Mouse (Mus musculus) midbrain, postnatal 0 days (tissue): ENCODE measurements at regions not wholly inside any gene's neighbourhood (a gene's known extent, or its start where the extent isn't known, plus 50 kb on each side); places are given as distances from the start of the nearest gene placed in this dataset.

Experiments
- ATAC-seq: fragments of 200-750 bp; cut with Nextera tagmentation; 2 replicates; pipeline ENCODE4 v1.8.0; 2017; ENCODE audit warnings: moderate number of reproducible peaks, mild to moderate bottlenecking, moderate TSS enrichment, moderate library complexity; ENCODE audit not compliant: low FRiP score
- DNase-seq: peaks from one replicate; pipeline ENCODE4 v3.0.0-alpha.2; 2015; ENCODE audit warnings: low spot score
- H3K27ac ChIP-seq: fragments of 300-500 bp; sonication (generic); 2 replicates; pipeline ENCODE4 v1.5.1; 2014; ENCODE audit warnings: low read depth, mild to moderate bottlenecking, low read length, mixed read lengths
- H3K27me3 ChIP-seq: fragments of 300-500 bp; sonication (generic); 2 replicates; pipeline ENCODE4 v1.6.1; 2014; ENCODE audit warnings: low read length, control low read depth, mixed read lengths; ENCODE audit not compliant: insufficient read depth
- H3K36me3 ChIP-seq: fragments of 300-500 bp; sonication (generic); 2 replicates; pipeline ENCODE4 v1.6.1; 2014; ENCODE audit warnings: low read length, control low read depth, mixed read lengths; ENCODE audit not compliant: insufficient read depth
- H3K4me1 ChIP-seq: fragments of 300-500 bp; sonication (generic); 2 replicates; pipeline ENCODE4 v1.6.1; 2014; ENCODE audit warnings: mild to moderate bottlenecking, control low read depth, antibody characterized with exemption, low read length, mixed read lengths; ENCODE audit not compliant: insufficient read depth
- H3K4me2 ChIP-seq: fragments of 300-500 bp; sonication (generic); 2 replicates; pipeline ENCODE4 v1.6.1; 2014; ENCODE audit warnings: low read depth, mild to moderate bottlenecking, low read length, mixed read lengths; ENCODE audit not compliant: poor library complexity, severe bottlenecking
- H3K4me3 ChIP-seq: fragments of 300-500 bp; sonication (generic); 2 replicates; pipeline ENCODE4 v1.5.1; 2014; ENCODE audit warnings: low read depth, mild to moderate bottlenecking, low read length, moderate library complexity
- H3K9ac ChIP-seq: fragments of 300-500 bp; sonication (generic); replicated peaks from 2 replicates; pipeline ENCODE4 v1.6.1; 2014; ENCODE audit warnings: mild to moderate bottlenecking, low read length, moderate library complexity, mixed read lengths; ENCODE audit not compliant: poor library complexity, severe bottlenecking
- H3K9me3 ChIP-seq: fragments of 300-500 bp; sonication (generic); 2 replicates; pipeline ENCODE4 v1.6.1; 2016; ENCODE audit warnings: low read length, control low read depth
- CTCF ChIP-seq: IDR thresholded peaks from 2 replicates; pipeline ENCODE4 v1.5.1; 2016; ENCODE audit warnings: antibody characterized with exemption, mild to moderate bottlenecking
- WGBS: fragments of 180-500 bp; shearing (Covaris S2); extraction: QIAGEN DNeasy Blood & Tissue Kit; methylation state at CpG from one replicate; pipeline ENCODE4 v1.1.7; 2014; 5-methylcytosine and 5-hydroxymethylcytosine counted together

DNA sequence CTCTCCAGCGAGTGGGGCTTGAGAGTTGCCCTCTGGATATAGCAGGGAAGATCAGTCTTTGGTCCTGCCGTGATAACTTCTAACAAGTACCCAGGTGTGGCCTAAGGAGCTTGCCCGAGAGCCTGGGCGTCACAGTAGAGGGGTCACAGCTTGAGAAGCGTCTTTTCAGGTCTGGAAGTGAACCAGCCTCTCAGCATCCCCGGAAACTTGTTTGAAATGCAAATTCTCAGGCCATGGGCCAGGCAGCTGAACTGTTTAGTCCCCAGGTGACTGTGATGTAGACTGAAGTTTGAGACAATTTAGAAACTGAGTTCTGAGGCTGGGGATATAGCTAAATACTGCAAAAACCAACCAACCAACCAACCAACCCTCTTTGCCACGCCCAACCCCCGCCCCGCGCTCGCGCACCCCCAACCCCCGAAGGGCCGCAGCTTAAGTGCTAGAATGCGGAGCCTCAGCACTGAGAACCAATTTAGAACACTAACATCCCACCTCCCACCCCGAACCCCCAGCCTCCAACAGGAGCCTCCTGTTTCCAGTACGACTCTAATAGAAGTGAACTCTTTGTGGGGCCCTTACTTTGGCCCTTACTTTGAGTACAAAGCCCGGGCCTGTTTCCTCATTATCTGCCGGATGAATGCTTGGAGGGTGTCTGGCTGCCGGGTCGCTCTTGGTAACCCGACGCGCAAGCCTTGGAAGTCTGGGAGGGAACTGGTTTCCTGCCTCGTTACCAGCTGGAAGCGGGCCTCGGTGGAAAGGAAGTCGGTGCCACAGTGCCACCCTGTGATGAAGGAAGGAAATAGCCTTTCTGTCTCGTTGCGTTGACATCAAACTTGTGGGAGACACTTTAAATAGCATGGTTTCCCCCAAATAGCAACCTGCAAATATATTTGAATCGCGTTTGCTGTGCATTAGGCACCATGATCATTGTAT is 68.1 kb upstream of the Slc1a4 start:
- H3K27me3 ChIP-seq = no peaks in the 10 kb centered on the region
- no peaks in the 10 kb centered on the region for H3K4me1 ChIP-seq
- peak; percentile 92 for DNase-seq
- H3K4me2 ChIP-seq = peak overlapping the region; percentile 48
- no peaks in the 10 kb centered on the region for H3K36me3 ChIP-seq
- peak; percentile 94 for TF ChIP-seq CTCF
- peak; percentile 87 for ATAC-seq
- H3K9me3 ChIP-seq = no peaks in the 10 kb centered on the region
- no peak overlapping the region for H3K9ac ChIP-seq
- no peak overlapping the region for H3K27ac ChIP-seq
- peak overlapping the region; percentile 26 for H3K4me3 ChIP-seq
- 7% methylated on average over 32 of the region's 32 CpGs for WGBS

DNA sequence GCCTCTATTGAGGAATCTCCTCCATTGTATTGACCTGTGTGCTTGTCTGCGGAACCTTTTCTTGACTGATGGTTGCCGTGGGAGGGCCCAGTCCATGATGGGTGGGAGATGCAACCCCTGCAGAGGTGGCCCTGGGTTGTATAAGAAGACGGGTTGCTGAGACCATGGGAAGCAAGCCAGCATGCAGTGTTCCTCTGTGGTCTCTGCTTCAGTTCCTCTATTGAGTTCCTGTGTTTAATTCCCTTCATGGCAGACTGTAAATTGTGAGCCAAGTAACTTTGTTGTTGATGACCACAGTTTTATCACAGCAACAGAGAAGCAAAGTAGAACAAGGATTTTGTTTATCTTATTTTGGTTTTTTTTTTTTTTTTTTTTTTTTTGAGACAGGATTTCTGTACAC is 70.9 kb upstream of the Slc1a4 start:
- H3K27ac ChIP-seq = no peak overlapping the region
- H3K4me2 ChIP-seq = no peak overlapping the region
- no peaks in the 10 kb centered on the region for H3K27me3 ChIP-seq
- H3K4me3 ChIP-seq = no peak overlapping the region
- WGBS = 67% methylated on average over 3 of the region's 3 CpGs
- ATAC-seq = no peak
- H3K9me3 ChIP-seq = no peaks in the 10 kb centered on the region
- no peaks in the 10 kb centered on the region for H3K4me1 ChIP-seq
- H3K9ac ChIP-seq = no peak overlapping the region
- DNase-seq = no peak
- no peak for TF ChIP-seq CTCF
- no peaks in the 10 kb centered on the region for H3K36me3 ChIP-seq

DNA sequence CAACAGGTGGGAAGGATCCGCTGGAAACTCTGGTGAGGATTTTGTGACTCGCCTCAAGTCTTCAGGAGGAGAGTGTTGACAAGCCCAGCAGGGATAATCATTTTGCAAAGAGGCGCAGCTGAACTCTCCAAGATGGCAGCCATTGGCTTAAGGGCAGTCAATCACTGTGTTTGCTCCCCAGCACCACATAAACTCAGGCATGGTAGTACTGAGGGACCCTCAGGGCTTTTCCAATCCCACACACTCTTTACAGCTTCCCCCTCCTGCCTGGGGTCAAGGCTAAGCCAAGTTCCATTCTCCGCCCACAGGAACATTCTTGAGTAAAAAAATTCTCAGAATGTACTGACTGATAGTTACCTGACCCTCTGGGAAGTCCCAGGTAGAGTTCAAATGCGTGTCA is 72.0 kb upstream of the Slc1a4 start:
- DNase-seq (no peak), ATAC-seq (no peak)
- H3K9ac ChIP-seq = no peak overlapping the region
- no peak overlapping the region for H3K4me3 ChIP-seq
- no peaks in the 10 kb centered on the region for H3K9me3 ChIP-seq
- TF ChIP-seq CTCF = no peak
- no peak overlapping the region for H3K27ac ChIP-seq
- H3K4me1 ChIP-seq = no peaks in the 10 kb centered on the region
- H3K27me3 ChIP-seq = no peaks in the 10 kb centered on the region
- no peaks in the 10 kb centered on the region for H3K36me3 ChIP-seq
- 88% methylated on average over 5 of the region's 5 CpGs for WGBS
- no peak overlapping the region for H3K4me2 ChIP-seq

- Histone ChIP-seq H3K9ac (no peak overlapping the region), H3K4me3 (no peak overlapping the region), H3K27me3 (no peaks in the 10 kb centered on the region), H3K4me1 (no peaks in the 10 kb centered on the region), H3K27ac (no peak overlapping the region), H3K4me2 (no peak overlapping the region), H3K36me3 (no peaks in the 10 kb centered on the region), H3K9me3 (peaks cover 17% of the 10 kb centered on the region; the same call in 1 of the 2 replicates)
- WGBS = 65% methylated on average over 2 of the region's 2 CpGs
- no peak for ATAC-seq
- no peak for TF ChIP-seq CTCF
- no peak for DNase-seq
These were observed 85.6 kb upstream of the Slc1a4 start for GRCm38 (mm10) chr11:20418141-20418540.

DNA sequence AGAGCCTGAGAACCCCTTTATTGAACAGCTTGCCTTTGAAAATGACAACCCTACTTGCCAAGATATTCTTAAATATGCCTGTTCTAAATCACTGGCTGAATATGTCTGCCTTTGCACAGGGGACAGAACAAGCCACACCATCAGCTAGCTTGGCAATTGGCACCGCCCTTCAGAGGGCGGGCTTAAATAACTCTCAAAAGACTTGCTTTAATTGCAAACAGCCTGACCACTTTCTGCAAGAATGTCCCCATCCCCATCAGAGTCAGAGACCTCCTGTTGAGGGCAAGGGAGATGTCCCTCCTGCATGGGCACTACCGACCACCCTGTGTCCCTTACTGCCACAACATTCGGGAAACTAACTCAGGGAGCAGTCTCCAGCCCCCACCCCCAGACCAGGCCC is 88.4 kb upstream of the Slc1a4 start:
- H3K9me3 ChIP-seq = peaks cover 7% of the 10 kb centered on the region; the same call in 1 of the 2 replicates
- H3K27me3 ChIP-seq = no peaks in the 10 kb centered on the region
- DNase-seq (no peak), ATAC-seq (no peak)
- WGBS = 82% methylated on average over 4 of the region's 4 CpGs
- H3K9ac ChIP-seq = no peak overlapping the region
- H3K4me3 ChIP-seq = no peak overlapping the region
- TF ChIP-seq CTCF = no peak
- H3K27ac ChIP-seq = no peak overlapping the region
- H3K36me3 ChIP-seq = no peaks in the 10 kb centered on the region
- H3K4me1 ChIP-seq = no peaks in the 10 kb centered on the region
- H3K4me2 ChIP-seq = no peak overlapping the region

- H3K27ac ChIP-seq = no peak overlapping the region
- DNase-seq (no peak), ATAC-seq (no peak)
- WGBS = 84% methylated on average over 9 of the region's 9 CpGs
- H3K9me3 ChIP-seq = no peaks in the 10 kb centered on the region
- no peak for TF ChIP-seq CTCF
- no peaks in the 10 kb centered on the region for H3K27me3 ChIP-seq
- no peaks in the 10 kb centered on the region for H3K4me1 ChIP-seq
- H3K36me3 ChIP-seq = no peaks in the 10 kb centered on the region
- H3K4me3 ChIP-seq = no peak overlapping the region
- H3K9ac ChIP-seq = no peak overlapping the region
- no peak overlapping the region for H3K4me2 ChIP-seq
These were observed 103.5 kb upstream of the Slc1a4 start for GRCm38 (mm10) chr11:20436057-20436456.
